Mouse (Mus musculus) kidney, adult 8-10 months (tissue): Measurements from ENCODE around the gene Agtrap.
"Not testable (repeated sequence)": the region's sequence is repeated elsewhere in the genome, so short reads cannot be mapped to it uniquely, and the experiment has no call there.

Experiments
- DNase-seq, 2 experiments: peaks; one replicate each; pipeline ENCODE4 v3.0.0; 2022

Gene Agtrap

GRCm38 (mm10) chr4:148087907-148088527, at the start of gene Agtrap:
Gene Agtrap (minus strand): TSS chr4:148088031.
- peak; percentile 95 to 97 for DNase-seq

DNA sequence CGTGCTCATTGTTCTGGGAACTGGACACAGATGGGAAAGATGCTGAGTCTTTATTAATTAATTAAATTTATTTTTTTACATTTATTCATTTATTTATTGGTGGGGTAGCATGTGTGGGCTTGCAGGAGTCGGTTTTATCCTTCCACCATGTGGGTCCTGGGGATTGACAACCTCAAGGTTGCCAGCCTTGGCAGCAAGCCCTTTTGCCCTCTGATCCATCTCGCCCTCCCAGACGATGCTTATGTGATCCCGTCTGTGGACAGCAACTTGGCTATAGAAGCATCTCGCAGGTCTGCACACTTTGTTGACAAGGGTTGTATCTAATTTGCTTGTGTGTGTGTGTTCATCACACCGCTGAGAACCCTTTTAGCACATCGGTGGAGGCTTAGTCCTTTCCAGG, 49.7 kb upstream of the Agtrap start:
- no peak for DNase-seq

DNA sequence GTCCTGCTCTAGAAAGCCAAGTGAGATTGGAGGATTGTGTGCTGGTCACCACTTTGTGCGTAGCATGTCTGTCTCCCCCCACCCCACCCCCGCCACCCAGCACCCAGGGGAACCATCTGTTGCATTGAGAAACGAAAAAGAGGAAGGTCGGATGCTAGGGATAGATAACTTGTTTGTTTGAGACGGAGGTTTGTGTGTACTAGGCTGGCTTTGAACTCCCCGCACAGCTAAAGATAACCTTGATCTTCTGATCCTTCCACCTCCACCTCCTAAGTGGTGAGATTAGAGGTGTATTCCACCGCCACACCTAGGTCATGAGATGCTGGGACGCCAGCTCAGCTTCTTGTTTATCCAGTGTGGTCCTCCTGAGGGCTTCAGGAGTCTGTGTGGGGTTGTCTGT, 47.2 kb upstream of the Agtrap start:
- no peak for DNase-seq

DNA sequence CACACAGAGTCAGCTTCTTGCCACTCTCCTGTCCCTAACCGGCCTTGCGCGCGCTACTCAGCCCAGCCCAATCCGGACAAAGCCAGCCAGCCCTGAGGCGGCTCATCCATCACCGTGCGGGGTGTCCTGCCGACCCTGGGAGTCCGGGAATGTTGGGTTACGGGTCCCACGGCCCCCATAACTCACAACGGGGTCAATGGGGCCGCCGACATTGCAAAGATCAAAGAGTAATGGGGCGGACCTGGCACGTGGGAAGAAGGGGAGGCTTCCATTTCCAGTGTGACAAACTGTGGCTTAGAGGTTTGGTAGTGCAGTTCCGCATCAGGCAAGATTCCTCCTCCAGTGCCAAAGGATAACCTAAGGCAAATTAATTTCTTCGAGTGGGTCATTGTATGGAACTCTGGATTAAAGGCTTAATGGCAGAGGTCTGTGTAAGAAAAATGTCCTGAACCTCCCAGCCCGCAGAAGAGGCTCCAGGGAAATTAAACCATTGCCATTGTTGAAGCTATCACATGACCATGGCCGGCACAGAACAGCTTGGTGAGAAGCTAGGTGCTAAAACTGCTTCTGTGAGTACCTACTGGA, 43.8 kb upstream of the Agtrap start:
- no peak for DNase-seq

DNA sequence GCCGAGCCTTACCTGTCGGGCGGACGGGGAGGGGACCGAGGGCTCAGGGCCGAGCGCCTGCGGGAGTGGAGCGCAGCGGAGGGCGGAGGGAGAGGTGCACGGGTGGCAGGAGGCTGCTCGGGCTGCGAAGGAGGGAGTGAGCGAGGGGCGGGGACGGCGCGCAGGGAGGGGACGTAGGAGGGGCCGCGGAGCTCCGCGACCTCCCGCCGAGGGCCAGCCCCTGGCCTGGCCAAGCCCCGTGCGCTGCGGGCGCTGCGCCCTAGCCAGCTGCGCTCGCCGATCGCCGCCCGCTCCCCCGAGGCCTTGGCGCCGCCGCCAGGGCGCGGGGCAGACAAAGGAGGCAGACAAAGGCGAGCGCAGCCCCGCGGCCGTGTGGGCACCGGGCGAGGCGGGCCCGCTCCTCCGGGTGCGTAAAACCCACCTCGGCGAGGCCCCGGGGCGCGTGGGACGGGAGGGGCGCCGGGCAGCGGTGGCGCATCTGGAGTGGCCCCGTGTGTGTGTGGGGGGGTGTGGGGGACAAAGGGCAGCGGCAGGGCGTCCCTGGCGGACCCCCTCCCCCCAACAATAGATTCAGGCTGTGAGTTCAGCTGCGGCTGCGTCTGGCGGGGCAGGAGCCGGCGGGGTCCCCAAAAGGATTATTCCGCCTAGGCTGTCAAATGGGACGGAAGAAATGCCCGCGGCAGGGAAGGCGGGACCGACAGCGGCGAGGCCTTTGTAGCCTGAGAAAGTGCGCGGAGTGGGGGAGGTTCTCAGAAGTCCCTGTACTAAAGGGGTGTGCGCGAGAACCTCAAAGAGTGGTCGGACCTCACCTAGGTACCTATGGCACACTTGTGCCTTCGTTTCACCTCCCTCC, 43.0 kb upstream of the Agtrap start, which contains the start of gene Draxin:
Gene Draxin, minus strand, starts transcription at position 138 of the 853 bp plus-strand sequence.
- peak in 1 of 2 experiments; percentile 35 for DNase-seq

DNA sequence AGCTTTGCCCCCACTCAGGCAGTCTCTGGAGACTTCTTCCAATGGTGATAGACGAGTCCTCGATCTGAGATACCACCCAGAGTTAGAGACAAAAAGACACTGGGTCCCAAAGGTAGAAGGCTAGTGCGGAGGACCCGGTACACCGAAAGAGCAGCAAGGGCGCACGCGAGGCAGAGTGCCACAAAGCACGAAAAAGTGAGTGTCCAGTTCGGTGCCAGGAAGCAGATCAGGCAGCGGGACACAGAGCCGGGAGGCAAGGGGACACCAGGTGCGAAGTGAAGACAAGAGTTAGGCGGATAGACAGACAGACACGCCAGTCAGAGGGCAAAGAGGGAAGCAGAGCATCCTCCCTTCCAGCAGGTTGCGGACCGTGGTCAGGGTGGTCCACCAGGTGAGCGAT, 42.3 kb upstream of the Agtrap start, which contains the start of gene Mad2l2:
Gene Mad2l2, plus strand, starts transcription at position 252 of the 400 bp plus-strand sequence.
- no peak for DNase-seq

DNA sequence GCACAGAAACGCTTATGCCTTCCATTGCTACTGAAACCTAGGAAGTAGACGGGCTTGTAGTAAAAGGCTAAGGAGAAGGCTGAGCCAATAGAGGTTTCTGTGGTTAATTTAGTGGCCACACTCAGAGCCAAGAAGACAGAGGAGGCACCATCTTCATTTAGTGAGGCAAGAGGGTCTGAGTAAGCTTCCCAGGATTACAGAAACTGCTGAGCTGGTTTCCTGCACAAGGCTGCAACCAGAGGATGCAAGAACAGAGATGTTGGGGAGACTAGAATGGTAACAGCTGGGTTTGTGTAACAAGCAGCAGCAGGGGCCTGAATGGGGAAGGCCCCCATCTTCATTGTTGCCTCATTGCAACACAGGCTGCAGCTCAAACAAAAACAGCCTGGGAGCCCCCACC, 40.8 kb upstream of the Agtrap start:
- no peak for DNase-seq

- DNase-seq = no peak
These were observed 40.4 kb upstream of the Agtrap start for GRCm38 (mm10) chr4:148128241-148128640.

DNA sequence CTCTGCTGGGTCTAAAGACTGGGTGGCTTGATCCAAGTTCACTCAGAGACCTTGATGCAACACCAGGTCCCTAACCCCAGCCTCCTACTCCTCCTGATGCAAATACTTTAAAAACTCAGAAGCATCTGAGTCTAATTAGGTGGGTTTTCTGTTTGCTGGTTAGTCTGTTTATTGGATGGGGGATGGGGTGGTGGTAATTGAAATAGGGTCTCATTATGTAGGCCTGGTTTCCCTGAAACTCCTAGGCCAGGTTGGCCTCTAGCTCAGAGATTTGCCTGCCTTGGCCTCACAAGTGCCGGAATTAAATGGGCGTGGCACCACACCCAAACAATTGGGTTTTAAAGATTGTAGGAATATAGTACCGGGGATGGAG, 34.8 kb upstream of the Agtrap start:
- no peak for DNase-seq

- no peak for DNase-seq
These were observed 34.3 kb upstream of the Agtrap start for GRCm38 (mm10) chr4:148121982-148122693.

DNA sequence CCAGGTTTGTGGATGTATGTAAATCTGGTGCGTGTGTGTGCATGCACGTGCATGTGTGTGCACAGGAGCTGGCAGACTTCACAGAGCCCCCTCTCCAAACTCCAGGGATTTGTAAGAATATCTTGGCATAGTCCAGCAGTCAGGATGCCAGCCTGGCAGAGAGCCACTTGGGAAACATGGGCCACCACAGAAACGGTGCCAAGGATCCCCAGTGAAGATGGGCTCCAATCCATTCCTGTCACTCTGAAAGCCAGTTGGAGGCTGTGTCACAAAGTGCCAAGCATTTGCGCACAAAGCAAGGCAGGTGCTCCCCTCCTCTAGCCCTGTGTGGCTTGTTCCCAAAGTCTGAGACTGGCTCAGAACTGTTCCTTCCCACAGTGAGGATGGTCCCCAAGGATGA, 33.5 kb upstream of the Agtrap start:
- no peak for DNase-seq

DNA sequence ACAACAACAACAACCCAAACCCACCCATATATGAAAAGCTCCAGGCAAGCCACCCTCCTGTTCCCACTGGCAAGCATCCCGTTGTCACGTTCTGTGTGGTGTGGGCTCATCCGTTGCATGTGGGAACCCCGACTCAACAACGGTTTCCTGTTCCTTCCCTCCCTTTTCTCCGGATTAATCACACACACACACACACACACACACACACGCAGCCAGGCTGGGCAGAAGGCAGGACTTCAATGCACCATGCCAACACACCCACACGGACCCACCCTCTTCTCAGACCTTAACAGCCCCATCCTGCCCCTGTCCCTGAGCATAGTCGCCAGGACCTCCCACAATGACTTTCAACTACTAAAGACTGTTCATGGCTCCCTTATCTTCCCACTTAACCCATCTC, 32.7 kb upstream of the Agtrap start:
- no peak for DNase-seq

- DNase-seq = not testable (repeated sequence)
These were observed 31.7 kb upstream of the Agtrap start for GRCm38 (mm10) chr4:148119578-148119977.

- no peak for DNase-seq
These were observed 29.6 kb upstream of the Agtrap start for GRCm38 (mm10) chr4:148117392-148117791.

DNA sequence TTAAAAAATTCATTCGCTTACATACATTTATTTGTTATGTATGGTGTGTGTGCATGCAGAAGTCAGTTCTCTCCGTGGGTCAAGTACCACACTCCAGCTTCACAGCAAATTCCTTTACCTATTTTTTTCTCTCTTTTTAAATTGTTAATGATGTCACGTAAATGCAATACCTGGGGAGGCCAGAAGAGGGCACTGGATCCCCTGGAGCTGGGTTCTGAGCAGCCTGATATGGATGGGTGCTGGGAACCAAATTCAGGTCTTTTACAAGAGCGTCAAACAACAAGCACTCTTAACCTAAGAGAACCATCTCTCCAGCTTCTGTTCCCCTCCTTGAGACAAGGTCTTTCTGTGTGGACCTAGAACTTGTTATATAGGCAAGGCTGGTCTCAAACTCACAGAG, 28.8 kb upstream of the Agtrap start:
- DNase-seq = no peak

DNA sequence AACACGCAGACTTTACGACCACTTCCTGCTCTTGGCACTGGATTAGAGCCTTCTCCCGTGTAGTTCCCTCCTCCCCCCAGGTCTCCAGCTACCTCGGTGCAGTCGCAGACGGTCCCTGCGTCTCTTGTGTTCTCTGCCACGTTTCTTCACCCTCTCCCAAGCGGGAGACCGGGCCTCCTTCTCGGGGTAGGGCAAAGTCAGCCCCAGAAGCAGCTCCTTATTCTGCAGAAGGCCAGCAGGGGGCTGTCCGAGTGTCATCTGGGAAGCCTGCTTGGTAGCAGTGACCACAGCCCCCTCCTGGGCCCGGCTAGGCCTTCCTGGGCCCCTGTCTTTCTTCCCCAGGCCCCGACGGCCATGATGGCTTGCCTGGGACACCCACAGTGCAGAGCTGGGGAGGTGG, 27.6 kb upstream of the Agtrap start:
- peak; percentile 28 to 55 for DNase-seq

DNA sequence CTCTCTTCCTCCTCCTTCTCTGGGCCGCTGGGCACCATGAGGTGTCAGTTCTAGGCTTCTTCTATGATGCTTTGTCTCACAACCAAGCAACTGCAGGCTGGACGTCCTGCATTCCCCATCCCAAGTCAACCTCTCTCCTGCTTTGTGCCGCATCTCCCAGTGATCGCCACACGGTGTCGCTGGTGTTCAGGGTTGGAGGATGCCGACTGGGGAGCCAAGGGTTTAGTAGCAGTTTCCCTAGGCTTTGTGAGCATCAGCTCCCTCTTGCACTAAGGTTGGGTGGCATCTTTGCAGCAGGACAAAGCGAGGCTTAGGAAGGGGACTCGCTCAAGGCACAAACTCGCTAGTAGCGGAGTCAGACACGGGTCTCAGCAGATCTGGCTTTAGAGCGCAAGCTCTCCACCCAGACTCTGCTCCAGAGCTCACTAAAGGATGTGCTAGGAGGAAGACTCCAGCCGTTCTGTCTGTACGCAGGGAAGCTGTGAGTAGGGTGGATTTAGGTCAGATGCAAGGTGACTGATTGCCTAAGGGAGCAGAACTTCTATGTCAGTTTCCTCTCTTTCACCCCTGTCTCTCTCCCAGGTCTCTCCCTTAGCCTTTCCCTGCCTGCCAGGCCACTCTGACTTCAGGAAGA, 27.0 kb upstream of the Agtrap start:
- DNase-seq = peak; percentile 64 to 82

DNA sequence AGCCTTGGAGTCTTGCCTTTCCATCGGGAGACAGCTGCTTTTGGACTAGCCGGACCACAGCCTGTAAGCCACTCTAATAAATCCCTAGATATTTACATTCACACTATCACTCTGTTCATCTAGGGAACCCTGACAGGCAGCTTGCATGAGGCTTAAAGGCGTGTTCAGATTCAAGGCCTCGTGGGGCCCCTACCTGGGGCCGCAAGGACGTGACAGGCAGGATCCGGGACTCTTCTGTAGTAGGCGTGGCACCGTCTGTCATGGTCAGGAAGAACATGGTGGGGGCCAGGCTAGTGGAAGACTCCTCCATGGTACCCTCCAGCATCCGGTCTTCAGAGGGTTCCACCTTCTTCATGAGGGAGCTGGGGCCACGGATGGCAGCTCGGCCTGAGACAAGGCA, 24.7 kb upstream of the Agtrap start:
- no peak for DNase-seq

DNA sequence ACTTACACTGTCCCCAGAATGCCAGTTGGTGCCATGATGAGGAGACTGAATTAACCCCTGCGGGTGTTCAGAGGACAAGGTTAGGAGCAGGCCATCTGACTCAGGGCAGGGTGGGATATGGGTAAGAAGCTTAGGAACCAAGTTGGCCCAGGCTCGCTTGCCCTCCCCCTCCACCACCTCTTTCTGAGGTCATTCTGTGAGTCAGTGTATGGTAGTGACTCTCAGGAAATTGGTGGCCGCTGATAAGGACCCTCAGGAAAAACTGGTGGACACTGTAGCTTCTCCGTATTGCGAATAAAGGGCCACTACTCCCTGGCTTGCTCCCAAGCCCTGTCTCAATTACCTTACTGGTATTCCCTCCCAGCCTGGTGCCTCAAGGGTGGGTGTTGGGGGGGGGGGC, 21.4 kb upstream of the Agtrap start:
- no peak for DNase-seq

GRCm38 (mm10) chr4:148108565-148109100, 20.8 kb upstream of the Agtrap start:
- no peak for DNase-seq

GRCm38 (mm10) chr4:148107621-148108291, 19.9 kb upstream of the Agtrap start:
- DNase-seq = no peak

DNA sequence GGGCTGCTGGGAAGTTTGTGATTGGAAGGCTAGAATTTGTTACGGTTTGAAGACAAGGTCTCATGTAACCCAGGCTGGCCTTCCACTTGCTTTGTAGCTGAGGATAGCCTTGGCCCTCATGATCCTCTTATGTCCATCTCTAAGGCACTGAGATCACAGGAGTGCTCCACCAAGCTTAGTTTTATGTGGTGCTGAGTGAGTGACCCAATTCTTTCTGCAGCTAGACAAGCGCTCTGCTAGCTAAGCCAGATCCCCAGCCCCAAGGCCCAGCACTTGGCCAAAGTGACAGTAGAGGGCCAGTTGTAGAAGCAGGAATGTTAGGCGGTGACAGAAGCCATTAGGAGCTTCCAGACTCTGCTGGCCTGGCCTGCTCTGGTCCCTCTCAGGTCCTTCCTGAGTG, 16.3 kb upstream of the Agtrap start:
- DNase-seq = no peak
